Comparison of ENCODE assay signal across 26 mouse cellular contexts in the genomic region with DNA sequence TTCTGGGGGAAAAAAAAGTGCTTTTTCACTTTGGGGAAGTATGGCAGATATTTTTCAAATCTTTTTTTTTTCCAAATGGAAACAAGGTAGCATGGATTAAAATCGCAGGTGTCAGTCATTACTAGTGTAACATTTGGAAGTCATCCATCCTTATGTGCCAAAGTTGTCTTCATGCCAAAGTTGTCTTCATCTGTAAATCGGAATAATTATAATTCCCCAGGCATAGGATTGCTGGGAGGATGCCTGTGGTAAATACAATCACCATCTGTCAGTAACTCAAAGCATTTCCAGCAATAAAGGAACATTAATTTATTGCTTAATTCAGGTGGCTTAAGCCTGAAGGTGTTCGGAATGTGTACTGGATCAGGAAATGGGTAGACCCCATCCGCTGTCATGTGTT. TPM values are rescaled to one million over a fixed set of nuclear protein-coding genes. Genes with fewer than 3 reads are reported as not detected.
DNase-seq lines count a peak whose midpoint lies in the region; ATAC-seq and TF ChIP-seq lines count a peak whose summit lies in the region.
"Had no signal": no experiment of that assay in that cellular context is flagged by ENCODE, and none has a peak within 500 bp of the region (broad histone marks: within the 10 kb centered on the region; RNA-seq: fewer than 3 reads in every experiment).

No protein-coding gene starts in this region.

- H3K27ac ChIP-seq in forebrain, embryonic 14.5 days (ENCODE audit: low read depth, low read length): no peak overlapping the region
- no peak overlapping the region for H3K27ac ChIP-seq in forebrain, embryonic 16.5 days (ENCODE audit: low read length)
- no peak overlapping the region for H3K27ac ChIP-seq in hindbrain, postnatal 0 days
- no peak overlapping the region for H3K27ac ChIP-seq in hindbrain, embryonic 16.5 days (ENCODE audit: low read depth, low read length)
- H3K27ac ChIP-seq: embryonic facial prominence, embryonic 12.5 days; embryonic facial prominence, embryonic 15.5 days; heart, embryonic 15.5 days; hindbrain, embryonic 10.5 days; hindbrain, embryonic 13.5 days; intestine, embryonic 15.5 days; kidney, embryonic 15.5 days had no signal

- H3K4me3 ChIP-seq in forebrain, embryonic 14.5 days (ENCODE audit: low read depth, low read length): no peak overlapping the region
- H3K4me3 ChIP-seq in forebrain, embryonic 16.5 days (replicated peaks; ENCODE audit: low read length): no peak overlapping the region
- H3K4me3 ChIP-seq in hindbrain, postnatal 0 days (ENCODE audit: low read length): no peak overlapping the region
- no peak overlapping the region for H3K4me3 ChIP-seq in hindbrain, embryonic 16.5 days (ENCODE audit: low read length)
- H3K4me3 ChIP-seq: embryonic facial prominence, embryonic 12.5 days; embryonic facial prominence, embryonic 15.5 days; heart, embryonic 12.5 days; heart, embryonic 15.5 days; hindbrain, embryonic 10.5 days; hindbrain, embryonic 13.5 days; intestine, embryonic 15.5 days; kidney, embryonic 15.5 days had no signal

- H3K4me2 ChIP-seq in forebrain, embryonic 14.5 days (ENCODE audit: low read length): no peak overlapping the region
- no peak overlapping the region for H3K4me2 ChIP-seq in forebrain, embryonic 16.5 days (ENCODE audit: low read length)
- no peak overlapping the region for H3K4me2 ChIP-seq in hindbrain, postnatal 0 days (ENCODE audit: low read depth, low read length)
- H3K4me2 ChIP-seq in hindbrain, embryonic 16.5 days (ENCODE audit: low read length): no peak overlapping the region
- H3K4me2 ChIP-seq: embryonic facial prominence, embryonic 12.5 days; embryonic facial prominence, embryonic 15.5 days; heart, embryonic 12.5 days; heart, embryonic 15.5 days; hindbrain, embryonic 13.5 days; intestine, embryonic 15.5 days; kidney, embryonic 15.5 days had no signal

- no peaks in the 10 kb centered on the region for H3K9me3 ChIP-seq in forebrain, embryonic 14.5 days (replicated peaks; ENCODE audit: control insufficient read depth, low read length)
- H3K9me3 ChIP-seq in forebrain, embryonic 16.5 days (ENCODE audit: control insufficient read depth, low read length): no peaks in the 10 kb centered on the region
- H3K9me3 ChIP-seq in hindbrain, postnatal 0 days (ENCODE audit: low read length): no peaks in the 10 kb centered on the region
- H3K9me3 ChIP-seq in hindbrain, embryonic 16.5 days (ENCODE audit: control insufficient read depth, low read length): no peaks in the 10 kb centered on the region
- H3K9me3 ChIP-seq: embryonic facial prominence, embryonic 12.5 days; embryonic facial prominence, embryonic 15.5 days; heart, embryonic 12.5 days; heart, embryonic 15.5 days; hindbrain, embryonic 10.5 days; hindbrain, embryonic 13.5 days; intestine, embryonic 15.5 days; kidney, embryonic 15.5 days had no signal

- H3K36me3 ChIP-seq in forebrain, embryonic 14.5 days (ENCODE audit: control insufficient read depth, insufficient read depth, low read length): 0 out of 2 replicates have a peak, but pooled peaks cover 18% of the 10 kb centered on the region
- no peaks in the 10 kb centered on the region for H3K36me3 ChIP-seq in forebrain, embryonic 16.5 days (ENCODE audit: control insufficient read depth, insufficient read depth)
- 0 out of 2 replicates have a peak, but pooled peaks cover 3% of the 10 kb centered on the region for H3K36me3 ChIP-seq in hindbrain, postnatal 0 days (ENCODE audit: insufficient read depth, low read length)
- H3K36me3 ChIP-seq in hindbrain, embryonic 16.5 days (ENCODE audit: control insufficient read depth, insufficient read depth, low read length): no peaks in the 10 kb centered on the region; the same call in 1 of the 2 replicates
- H3K36me3 ChIP-seq: intestine, embryonic 15.5 days had no signal

- no peaks in the 10 kb centered on the region for H3K4me1 ChIP-seq in forebrain, embryonic 14.5 days (ENCODE audit: control insufficient read depth, insufficient read depth, low read length)
- no peaks in the 10 kb centered on the region for H3K4me1 ChIP-seq in forebrain, embryonic 16.5 days (replicated peaks; ENCODE audit: control insufficient read depth, insufficient read depth, low read length)
- no peaks in the 10 kb centered on the region for H3K4me1 ChIP-seq in hindbrain, postnatal 0 days (ENCODE audit: insufficient read depth, low read length)
- no peaks in the 10 kb centered on the region; the same call in 1 of the 2 replicates for H3K4me1 ChIP-seq in hindbrain, embryonic 16.5 days (ENCODE audit: control insufficient read depth, insufficient read depth, low read depth, low read length)
- H3K4me1 ChIP-seq: embryonic facial prominence, embryonic 12.5 days; heart, embryonic 12.5 days; heart, embryonic 15.5 days; hindbrain, embryonic 10.5 days; hindbrain, embryonic 13.5 days; kidney, embryonic 15.5 days had no signal

- no peak for TF ChIP-seq CTCF in hindbrain, postnatal 0 days (IDR thresholded peaks at IDR 0.05; ENCODE audit: low read depth)

- no peaks in the 10 kb centered on the region for H3K27me3 ChIP-seq in forebrain, embryonic 14.5 days (replicated peaks; ENCODE audit: control insufficient read depth, insufficient read depth, low read length)
- no peaks in the 10 kb centered on the region for H3K27me3 ChIP-seq in forebrain, embryonic 16.5 days (replicated peaks; ENCODE audit: control insufficient read depth, insufficient read depth, low read length)
- no peaks in the 10 kb centered on the region for H3K27me3 ChIP-seq in hindbrain, postnatal 0 days (ENCODE audit: insufficient read depth, low read length)
- no peaks in the 10 kb centered on the region for H3K27me3 ChIP-seq in hindbrain, embryonic 16.5 days (replicated peaks; ENCODE audit: control insufficient read depth, insufficient read depth, low read length)
- H3K27me3 ChIP-seq: embryonic facial prominence, embryonic 12.5 days; embryonic facial prominence, embryonic 15.5 days; heart, embryonic 12.5 days; heart, embryonic 15.5 days; hindbrain, embryonic 13.5 days; intestine, embryonic 15.5 days; kidney, embryonic 15.5 days had no signal

- ATAC-seq in forebrain, embryonic 14.5 days: no peak
- ATAC-seq in forebrain, embryonic 16.5 days: no peak
- no peak for ATAC-seq in hindbrain, postnatal 0 days
- ATAC-seq in hindbrain, embryonic 16.5 days: no peak
- ATAC-seq: activated CD4-positive, CD25-positive, alpha-beta regulatory T cell, adult 4 months; intestine, embryonic 15.5 days had no signal

- peak; percentile 68 for DNase-seq in cerebellum, adult 9-10 months
- no peak for DNase-seq in cerebellum, adult 11 months
- DNase-seq in forebrain, embryonic 14.5 days (ENCODE audit: low spot score): peak; percentile 45
- DNase-seq in hindbrain, postnatal 0 days (ENCODE audit: low spot score): peak; percentile 4
- DNase-seq: adrenal gland, adult 8-10 months; adrenal gland, postnatal 25 days; cerebellum, postnatal 25 days; gastrocnemius, postnatal 25 days; heart, adult 18-20 months; heart, postnatal 10 days; heart, postnatal 36 days; kidney, adult 11 months; kidney, adult 8-10 months had no signal

- 85% methylated on average over 4 of the region's 4 CpGs for WGBS in forebrain, embryonic 14.5 days
- 78% methylated on average over 4 of the region's 4 CpGs for WGBS in forebrain, embryonic 16.5 days
- WGBS in hindbrain, postnatal 0 days: 82% methylated on average over 4 of the region's 4 CpGs
- 86% methylated on average over 4 of the region's 4 CpGs for WGBS in hindbrain, embryonic 16.5 days

- no peak overlapping the region for H3K9ac ChIP-seq in forebrain, embryonic 14.5 days (ENCODE audit: low read length)
- H3K9ac ChIP-seq in forebrain, embryonic 16.5 days (replicated peaks; ENCODE audit: low read depth, low read length): no peak overlapping the region
- H3K9ac ChIP-seq in hindbrain, postnatal 0 days (replicated peaks; ENCODE audit: low read length): no peak overlapping the region
- H3K9ac ChIP-seq in hindbrain, embryonic 16.5 days (ENCODE audit: low read depth, low read length): no peak overlapping the region
- H3K9ac ChIP-seq: embryonic facial prominence, embryonic 12.5 days; embryonic facial prominence, embryonic 15.5 days; heart, embryonic 12.5 days; heart, embryonic 15.5 days; hindbrain, embryonic 13.5 days; intestine, embryonic 15.5 days; kidney, embryonic 15.5 days had no signal

RNA-seq across cellular contexts. Expression of a gene that starts 5.4 kb away (rescaled TPM):
- 8.2 and 8.9 TPM in 2 replicates for polyA plus RNA-seq in forebrain, embryonic 14.5 days (2014; fragmentation: Nextera tagmentation; extraction: Ambion mirVana)
- 7.2 and 9.2 TPM in 2 replicates for polyA plus RNA-seq in forebrain, embryonic 16.5 days (2015; fragmentation: Nextera tagmentation; extraction: Ambion mirVana)
- 29.5 and 33.6 TPM in 2 replicates for total RNA-seq in hindbrain, postnatal 0 days (2014; rRNA removed)
- polyA plus RNA-seq in hindbrain, postnatal 0 days (2015; fragmentation: Nextera tagmentation; extraction: Ambion mirVana): 21.6 and 22.9 TPM in 2 replicates
- polyA plus RNA-seq in hindbrain, embryonic 16.5 days (2015; fragmentation: Nextera tagmentation; extraction: Ambion mirVana): 5.6 and 6.7 TPM in 2 replicates

RNA-seq across cellular contexts. Expression of a gene that starts 25.1 kb away (rescaled TPM):
- polyA plus RNA-seq in forebrain, embryonic 14.5 days (2014; fragmentation: Nextera tagmentation; extraction: Ambion mirVana): 9.3 and 9.5 TPM in 2 replicates
- polyA plus RNA-seq in forebrain, embryonic 16.5 days (2015; fragmentation: Nextera tagmentation; extraction: Ambion mirVana): 8.8 and 9.2 TPM in 2 replicates
- total RNA-seq in hindbrain, postnatal 0 days (2014; rRNA removed): 2.1 and 3.2 TPM in 2 replicates
- 5.2 and 5.6 TPM in 2 replicates for polyA plus RNA-seq in hindbrain, postnatal 0 days (2015; fragmentation: Nextera tagmentation; extraction: Ambion mirVana)
- polyA plus RNA-seq in hindbrain, embryonic 16.5 days (2015; fragmentation: Nextera tagmentation; extraction: Ambion mirVana): 4.5 and 5.8 TPM in 2 replicates

RNA-seq across cellular contexts. Expression of a gene that starts 25.2 kb away (rescaled TPM):
- 24.0 and 29.7 TPM in 2 replicates for polyA plus RNA-seq in forebrain, embryonic 14.5 days (2014; fragmentation: Nextera tagmentation; extraction: Ambion mirVana)
- polyA plus RNA-seq in forebrain, embryonic 16.5 days (2015; fragmentation: Nextera tagmentation; extraction: Ambion mirVana): 28.4 TPM in 2 replicates
- 8.4 and 14.7 TPM in 2 replicates for total RNA-seq in hindbrain, postnatal 0 days (2014; rRNA removed)
- 27.8 and 31.0 TPM in 2 replicates for polyA plus RNA-seq in hindbrain, postnatal 0 days (2015; fragmentation: Nextera tagmentation; extraction: Ambion mirVana)
- polyA plus RNA-seq in hindbrain, embryonic 16.5 days (2015; fragmentation: Nextera tagmentation; extraction: Ambion mirVana): 17.7 and 19.8 TPM in 2 replicates

RNA-seq across cellular contexts. Expression of a gene that starts 39.6 kb away (rescaled TPM):
- 0.05 TPM in 1 of 2 replicates, not detected in the other for polyA plus RNA-seq in forebrain, embryonic 14.5 days (2014; fragmentation: Nextera tagmentation; extraction: Ambion mirVana)
- polyA plus RNA-seq in forebrain, embryonic 16.5 days (2015; fragmentation: Nextera tagmentation; extraction: Ambion mirVana): 0.22 and 0.25 TPM in 2 replicates
- total RNA-seq in hindbrain, postnatal 0 days (2014; rRNA removed): 1.3 and 1.7 TPM in 2 replicates
- 0.64 and 0.87 TPM in 2 replicates for polyA plus RNA-seq in hindbrain, postnatal 0 days (2015; fragmentation: Nextera tagmentation; extraction: Ambion mirVana)
- 0.71 and 0.79 TPM in 2 replicates for polyA plus RNA-seq in hindbrain, embryonic 16.5 days (2015; fragmentation: Nextera tagmentation; extraction: Ambion mirVana)
- total RNA-seq: gastrocnemius, adult 8-10 months; gastrocnemius, postnatal 25 days had no signal
- polyA plus RNA-seq: hindbrain, embryonic 13.5 days had no signal

RNA-seq across cellular contexts. Expression of a gene that starts 60.0 kb away (rescaled TPM):
- 23.1 and 27.0 TPM in 2 replicates for polyA plus RNA-seq in forebrain, embryonic 14.5 days (2014; fragmentation: Nextera tagmentation; extraction: Ambion mirVana)
- 40.6 and 48.8 TPM in 2 replicates for polyA plus RNA-seq in forebrain, embryonic 16.5 days (2015; fragmentation: Nextera tagmentation; extraction: Ambion mirVana)
- total RNA-seq in hindbrain, postnatal 0 days (2014; rRNA removed): 27.0 and 35.5 TPM in 2 replicates
- polyA plus RNA-seq in hindbrain, postnatal 0 days (2015; fragmentation: Nextera tagmentation; extraction: Ambion mirVana): 137 and 143 TPM in 2 replicates
- polyA plus RNA-seq in hindbrain, embryonic 16.5 days (2015; fragmentation: Nextera tagmentation; extraction: Ambion mirVana): 113 and 132 TPM in 2 replicates
- polyA plus RNA-seq: gonadal fat pad, adult 2 months had no signal
